Mouse (Mus musculus) ES-Bruce4 (cell line): Measurements from ENCODE around the gene Zfp663.

Source experiments
- CTCF ChIP-seq: IDR thresholded peaks from one replicate; pipeline ENCODE4 v1.8.1; 2011; ENCODE audit warnings: low read depth, low read length
- POLR2A ChIP-seq: IDR thresholded peaks from one replicate; pipeline ENCODE4 v1.8.1; 2011; ENCODE audit warnings: low read length; ENCODE audit not compliant: insufficient read depth

GRCm38 (mm10) chr2:165371066-165371465 is 2.5 kb upstream of the Zfp663 start:
- TF ChIP-seq CTCF (no peak), POLR2A (no peak)
